Mouse (Mus musculus) c-Kit-positive CD71-positive TER-119-negative erythroid progenitor cells, embryonic 14.5 days (primary cell): ENCODE measurements around the gene Hspb6.

Source experiments
- DNase-seq: peaks from one replicate; pipeline ENCODE4 v3.0.0-alpha.2; 2013; ENCODE audit warnings: low read depth

Gene Hspb6

GRCm38 (mm10) chr7:30552102-30553020 lies at the start of gene Hspb6, which contains the start of gene Proser3:
Gene Hspb6 (plus strand): TSS chr7:30552178.
Gene Proser3 (minus strand): TSS chr7:30552299.
- DNase-seq, result peak; percentile 99

DNA sequence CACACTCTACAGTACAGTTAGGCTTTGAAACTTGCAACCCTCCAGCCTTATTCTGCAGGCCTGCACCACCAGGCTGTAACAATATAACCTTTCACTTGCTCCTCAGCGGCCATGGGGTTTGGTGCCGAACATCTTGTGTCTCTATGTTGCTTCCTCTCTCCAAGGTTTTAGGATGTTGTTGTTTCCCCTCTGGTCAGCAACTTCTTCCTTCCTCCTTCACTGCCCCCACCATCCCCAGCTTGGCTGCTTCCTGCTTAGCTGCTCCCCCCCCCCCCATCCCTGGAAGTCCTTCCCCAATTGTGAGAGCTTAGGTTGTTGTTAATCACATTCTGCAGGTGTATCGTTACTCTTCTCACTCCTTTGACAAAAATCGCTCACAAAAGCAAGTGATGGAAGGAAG lies 43.9 kb upstream of the Hspb6 start:
- no peak for DNase-seq

DNA sequence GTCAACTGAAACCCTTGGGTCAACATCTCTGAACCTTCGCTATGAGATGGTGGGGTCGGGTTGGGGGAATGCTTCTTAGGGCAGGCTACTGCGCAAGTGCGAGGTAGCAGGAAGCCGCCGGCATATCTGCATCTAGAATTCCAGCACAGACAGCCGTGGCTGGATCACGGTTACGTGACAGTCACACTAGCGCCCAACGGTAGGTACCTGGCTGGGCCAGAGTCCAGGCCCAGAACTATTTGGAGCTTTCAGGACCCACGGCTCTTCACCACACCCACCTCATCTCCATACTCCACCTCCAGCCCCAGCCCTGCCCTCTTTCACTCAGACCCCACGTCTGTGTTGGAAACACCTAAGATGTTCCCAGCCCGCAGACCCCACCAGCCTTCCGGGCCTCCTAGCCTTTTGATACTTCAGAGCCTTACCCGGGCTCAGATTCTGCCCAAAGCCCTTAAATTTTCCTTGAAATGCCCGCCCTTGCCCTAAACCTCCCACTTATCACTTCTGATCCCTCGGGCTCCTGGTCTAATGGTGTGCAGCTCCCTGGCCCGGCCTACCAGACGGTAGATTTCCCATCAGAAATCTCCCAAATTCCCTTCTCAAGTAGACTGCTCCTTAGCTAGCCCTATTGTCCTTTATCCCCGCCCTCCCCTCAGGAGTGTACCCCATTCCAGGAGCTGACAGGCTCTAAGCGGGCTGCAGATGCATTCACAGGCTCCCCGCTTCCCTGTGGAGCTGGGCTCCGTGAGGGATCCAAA lies 36.8 kb upstream of the Hspb6 start:
- no peak for DNase-seq

DNA sequence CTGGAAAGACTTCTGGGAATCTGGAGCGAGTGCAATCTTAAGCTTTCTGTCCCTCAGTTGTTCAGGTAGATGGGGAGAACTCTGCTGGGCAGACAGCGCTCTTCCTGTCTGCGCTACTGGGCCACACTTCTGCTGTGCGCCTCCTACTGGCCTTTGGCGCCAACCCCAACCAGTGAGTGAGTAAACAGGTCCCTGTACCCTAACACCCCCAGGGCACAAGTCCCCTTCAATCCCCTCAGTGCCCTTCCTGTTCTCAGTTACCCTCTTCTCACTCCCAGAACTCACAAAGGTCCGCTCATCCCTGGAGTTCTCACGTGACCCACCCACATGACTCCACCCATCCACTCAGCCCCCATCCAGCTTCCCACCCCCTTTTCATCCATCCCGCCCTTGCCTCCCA lies 33.7 kb upstream of the Hspb6 start:
- DNase-seq, result no peak

GRCm38 (mm10) chr7:30520396-30520795 lies 31.6 kb upstream of the Hspb6 start:
- DNase-seq, result no peak

- no peak for DNase-seq
These were observed 31.1 kb upstream of the Hspb6 start for GRCm38 (mm10) chr7:30520856-30521255.

- DNase-seq, result no peak
These were observed 29.1 kb upstream of the Hspb6 start for GRCm38 (mm10) chr7:30522871-30523270.

GRCm38 (mm10) chr7:30524487-30524886 lies 27.5 kb upstream of the Hspb6 start:
- DNase-seq, result no peak

DNA sequence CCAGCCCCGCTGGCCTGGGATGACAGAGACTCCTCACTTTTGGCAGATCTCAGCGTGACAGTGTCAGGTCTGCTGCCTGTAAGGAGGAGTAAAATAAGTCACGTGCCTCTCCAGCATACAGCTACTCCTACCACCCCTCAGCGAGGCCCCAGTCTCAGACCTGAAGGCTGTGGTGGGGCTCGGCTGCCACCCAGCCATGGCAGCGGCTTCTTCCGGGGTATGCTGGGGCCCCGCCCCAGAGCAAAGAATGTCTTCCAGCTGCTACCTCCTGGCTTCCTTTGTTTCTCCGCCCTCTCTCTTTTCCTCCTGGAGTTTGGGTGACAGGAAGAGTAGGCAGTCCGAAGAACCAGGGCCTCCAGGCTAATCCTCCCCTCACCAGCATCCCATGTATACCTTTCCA lies 26.0 kb upstream of the Hspb6 start:
- no peak for DNase-seq

- no peak for DNase-seq
These were observed 25.6 kb upstream of the Hspb6 start for GRCm38 (mm10) chr7:30526399-30526798.

- DNase-seq, result no peak
These were observed 25.0 kb upstream of the Hspb6 start for GRCm38 (mm10) chr7:30526981-30527380.

DNA sequence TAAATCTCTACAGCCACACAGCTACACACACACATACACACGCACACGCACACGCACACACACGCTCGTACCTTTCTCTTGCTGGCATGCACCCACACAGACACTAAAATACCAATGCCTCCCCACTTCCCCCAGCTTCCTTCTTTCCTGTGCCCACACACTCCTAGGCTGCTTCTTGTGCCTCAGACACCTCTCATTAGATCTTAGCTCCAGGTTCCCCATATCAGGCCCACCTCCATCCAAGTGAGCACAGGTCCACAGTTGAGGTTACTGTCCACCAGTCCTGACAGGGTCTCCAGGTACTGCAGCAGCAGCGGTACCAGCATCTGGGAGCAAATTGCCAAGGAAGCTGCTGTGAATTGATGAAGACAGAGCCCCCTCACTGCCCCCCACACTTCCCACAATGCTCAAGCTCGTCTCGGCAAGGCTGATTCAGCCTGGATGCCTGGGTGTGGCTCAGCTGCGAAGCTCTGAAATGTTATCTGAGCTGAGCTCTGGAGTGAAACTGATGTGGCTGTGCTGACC lies 20.6 kb upstream of the Hspb6 start:
- DNase-seq, result no peak

DNA sequence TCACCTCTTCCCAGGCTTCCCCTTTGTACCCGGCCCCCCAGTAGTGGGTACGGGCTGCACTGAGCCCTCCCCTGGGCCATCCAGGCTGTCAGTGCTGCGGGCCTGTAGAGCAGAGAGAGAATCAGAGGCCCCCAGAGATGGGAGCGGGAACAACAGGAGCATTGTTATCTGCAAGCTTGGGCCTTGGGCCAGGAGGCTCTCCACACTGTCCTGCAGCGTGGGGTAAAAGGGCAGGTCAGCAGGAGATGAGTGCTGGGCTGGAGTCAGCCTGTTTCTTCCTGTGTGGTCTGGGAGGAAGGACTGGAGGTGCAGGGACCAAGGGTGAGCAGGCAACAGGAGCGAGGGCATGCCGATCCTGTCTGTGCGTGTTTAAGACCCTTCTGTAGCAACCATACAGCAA lies 19.0 kb upstream of the Hspb6 start:
- no peak for DNase-seq

- no peak for DNase-seq
These were observed 17.9 kb upstream of the Hspb6 start for GRCm38 (mm10) chr7:30533941-30534632.

DNA sequence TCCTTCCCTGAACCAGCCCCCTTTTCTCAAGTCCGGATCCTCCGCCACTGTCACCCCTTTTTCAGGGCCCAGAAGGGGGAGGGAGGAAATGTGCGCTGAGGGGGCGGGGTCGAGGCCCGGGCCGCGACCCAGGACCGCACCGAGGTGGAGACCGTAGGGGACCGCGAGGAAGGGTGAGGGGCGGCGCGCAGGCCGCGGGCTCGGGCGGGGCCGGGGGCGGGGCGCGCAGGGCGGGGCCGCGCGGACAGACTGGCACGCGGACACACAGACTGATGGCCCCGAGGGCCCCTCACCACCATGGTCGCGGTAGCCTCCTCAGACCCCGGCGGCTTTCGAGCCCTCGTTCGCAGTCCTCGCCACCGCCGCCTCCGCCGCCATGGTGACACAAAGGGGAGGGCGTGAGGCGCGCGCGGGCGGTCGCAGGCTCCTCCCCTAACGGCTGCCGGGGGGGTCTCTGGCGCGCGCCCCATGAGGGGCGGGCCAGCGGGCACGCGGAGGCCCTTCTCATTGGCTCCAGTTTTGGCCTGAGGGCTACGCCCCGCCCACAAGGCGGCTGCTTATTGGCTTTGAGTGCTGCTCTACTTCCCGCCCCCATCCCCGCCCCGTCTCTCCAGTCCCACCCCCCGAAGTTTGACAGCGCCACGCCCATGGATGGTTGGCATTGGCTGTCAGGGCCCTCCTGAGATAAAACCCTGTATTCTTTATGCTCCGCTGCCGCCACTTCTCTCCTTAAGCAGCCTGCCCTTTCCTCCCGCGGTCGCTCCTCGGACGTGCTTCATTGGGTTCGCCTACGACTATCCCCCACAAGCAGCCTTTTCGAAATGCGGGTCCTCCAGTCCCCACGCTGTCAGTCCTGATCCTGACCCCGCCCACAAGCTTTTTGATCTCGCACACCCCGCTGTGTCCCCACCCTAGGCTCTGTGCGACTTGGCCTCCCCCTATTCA lies 17.1 kb upstream of the Hspb6 start, which contains the start of gene Arhgap33:
Gene Arhgap33 (minus strand): TSS at position 428 of the 945 bp plus-strand sequence.
- peak; percentile 98 for DNase-seq

DNA sequence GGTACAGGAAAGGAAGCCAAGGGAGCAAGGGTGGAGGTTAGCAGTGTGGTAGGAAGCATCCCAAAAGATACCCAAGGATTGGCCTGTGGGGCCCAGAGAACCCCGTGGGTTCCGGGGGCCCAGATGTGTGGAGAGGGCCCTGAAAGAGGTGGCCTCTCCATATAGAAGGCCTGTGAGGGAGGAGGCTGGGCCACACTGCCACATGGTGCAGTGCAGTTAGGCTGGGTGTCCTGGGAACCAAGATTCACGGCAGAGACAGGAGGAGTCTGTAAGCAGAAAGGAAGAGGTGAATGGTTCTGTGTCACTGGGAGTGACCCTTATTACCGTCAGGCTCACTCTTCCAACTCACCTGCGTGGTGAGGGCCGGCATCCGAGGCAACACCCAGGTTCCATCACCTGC lies 11.4 kb upstream of the Hspb6 start:
- no peak for DNase-seq

- DNase-seq, result peak; percentile 37
These were observed 7.7 kb upstream of the Hspb6 start for GRCm38 (mm10) chr7:30544327-30544726.

DNA sequence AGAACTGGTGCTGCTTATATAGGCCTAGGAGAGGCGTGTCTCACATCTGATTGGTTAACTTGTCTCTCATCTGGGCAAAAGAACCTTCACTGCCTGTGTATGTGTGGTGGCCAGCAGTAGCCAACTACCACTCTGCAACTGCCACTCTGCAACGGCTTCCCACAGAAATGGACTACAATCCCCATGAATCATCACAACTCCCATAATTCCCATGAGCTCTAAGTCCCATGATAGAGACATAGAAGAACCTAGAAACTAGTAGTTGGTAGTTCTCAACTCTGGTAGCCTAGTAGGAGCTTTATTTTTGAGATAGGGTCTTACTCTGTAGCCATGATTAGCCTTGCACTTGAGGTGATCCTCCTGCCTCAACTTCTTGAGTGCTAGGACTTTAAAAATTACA lies 2.1 kb upstream of the Hspb6 start:
- DNase-seq, result no peak

- no peak for DNase-seq
These were observed 1.4 kb upstream of the Hspb6 start for GRCm38 (mm10) chr7:30550603-30551002.

- no peak for DNase-seq
These were observed 405 bp upstream of the Hspb6 start for GRCm38 (mm10) chr7:30551445-30552101.
